Mouse (Mus musculus) G1E (cell line): ENCODE measurements around the gene Adcy3. TPM values are rescaled to one million over a fixed set of nuclear protein-coding genes. Genes with fewer than 3 reads are reported as not detected.

Experiments
- ATAC-seq: 2 replicates; pipeline ENCODE4 v1.8.0; 2016; ENCODE audit warnings: mild to moderate bottlenecking; ENCODE audit not compliant: insufficient number of reproducible peaks, poor library complexity, low FRiP score, severe bottlenecking; ENCODE audit errors: extremely low read depth
- DNase-seq: peaks from one replicate; pipeline ENCODE4 v3.0.0; 2012; ENCODE audit warnings: low spot score
- H3K27me3 ChIP-seq: 2 replicates; pipeline ENCODE4 v1.6.1; 2012; ENCODE audit warnings: mild to moderate bottlenecking, low read length, inconsistent platforms; ENCODE audit not compliant: insufficient read depth
- H3K36me3 ChIP-seq: replicated peaks from 2 replicates; pipeline ENCODE3; 2012; ENCODE audit warnings: mild to moderate bottlenecking, inconsistent platforms
- H3K4me1 ChIP-seq: 2 replicates; pipeline ENCODE4 v1.6.1; 2012; ENCODE audit warnings: low read depth, low read length, inconsistent platforms, mixed read lengths; ENCODE audit not compliant: insufficient read depth
- H3K4me3 ChIP-seq: 2 replicates; pipeline ENCODE4 v1.5.1; 2012; ENCODE audit warnings: low read depth, mild to moderate bottlenecking, inconsistent platforms, low read length, moderate library complexity, mixed read lengths
- H3K9me3 ChIP-seq: replicated peaks from 2 replicates; pipeline ENCODE4 v1.6.1; 2012; ENCODE audit warnings: inconsistent platforms
- CTCF ChIP-seq: IDR thresholded peaks from 2 replicates; pipeline ENCODE4 v1.5.1; 2012; ENCODE audit warnings: low read depth, low read length, inconsistent platforms, mixed read lengths
- GATA1 ChIP-seq: IDR thresholded peaks from 2 replicates; pipeline ENCODE4 v1.6.1; 2012; ENCODE audit warnings: borderline replicate concordance, low read length, inconsistent platforms, mixed read lengths
- GATA2 ChIP-seq: IDR thresholded peaks from 2 replicates; pipeline ENCODE4 v1.6.1; 2012; ENCODE audit warnings: low read depth, low read length, inconsistent platforms, borderline replicate concordance
- POLR2AphosphoS5 ChIP-seq: IDR thresholded peaks from 2 replicates; pipeline ENCODE4 v1.6.1; 2012; ENCODE audit warnings: low read depth, low read length, inconsistent platforms; ENCODE audit not compliant: insufficient replicate concordance
- TAL1 ChIP-seq: conservative IDR thresholded peaks from 2 replicates; pipeline ENCODE4 v1.6.1; 2012; ENCODE audit warnings: low read depth, low read length, inconsistent platforms, mixed read lengths
- polyA plus RNA-seq: library from polyadenylated mRNA; stranded (reverse); fragments of >175 nt; gene quantifications from 2 replicates; pipeline ENCODE4 v1.2.3, GENCODE M21; 2012
- total RNA-seq, 2 experiments: library from RNA; stranded (forward) in 1 of 2; stranded (reverse) in 1 of 2; fragments of 200-1000 nt in 1 of 2; fragments of >200 nt in 1 of 2; fragmentation: Nextera tagmentation in 1 of 2; gene quantifications; 2 replicates each; pipeline ENCODE4 v1.2.3; 2014 to 2017

Gene Adcy3
- total and polyA plus RNA-seq, 3 experiments = 0.05 TPM; not detected in 2

DNA sequence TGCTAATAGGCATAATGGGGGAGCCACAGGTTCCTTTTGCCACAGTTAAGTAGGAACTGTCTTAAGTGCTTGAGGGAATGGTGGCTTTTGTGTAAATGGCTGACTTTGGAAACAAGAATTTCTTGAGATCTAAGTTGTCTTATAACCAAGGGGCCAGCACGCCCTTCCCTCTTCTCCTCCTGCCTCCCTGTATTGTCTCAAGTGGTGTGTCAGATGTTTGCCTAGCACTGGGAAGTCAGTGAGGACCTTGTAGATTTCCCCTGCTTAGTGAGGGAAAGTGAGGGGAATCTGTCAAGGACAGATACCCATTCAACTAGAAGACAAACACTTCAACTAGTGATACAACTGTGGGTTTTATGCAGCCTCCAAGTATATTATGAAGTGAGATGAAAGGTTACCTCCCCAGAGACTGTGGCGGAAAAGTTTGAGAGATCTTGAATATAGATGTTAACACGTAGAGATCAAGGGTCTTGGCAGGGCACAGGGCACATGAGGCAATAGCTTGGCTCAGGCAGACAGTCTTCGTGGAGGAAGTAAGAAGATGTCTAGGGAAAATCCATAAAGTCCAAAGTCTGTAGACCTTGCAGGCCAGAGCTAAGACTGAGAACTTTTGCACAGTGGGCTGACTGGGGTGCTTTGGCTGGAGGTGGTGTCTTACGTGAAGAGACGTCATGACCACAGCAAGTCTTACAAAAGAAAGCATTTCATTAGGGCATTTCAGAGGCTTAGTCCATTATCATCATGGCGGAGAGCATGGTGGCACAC, 26.1 kb downstream of the Adcy3 start:
- TF ChIP-seq GATA2 (no peak), POLR2AphosphoS5 (no peak), GATA1 (no peak), TAL1 (no peak), CTCF (no peak)
- Histone ChIP-seq H3K4me1 (no peaks in the 10 kb centered on the region), H3K27me3 (no peaks in the 10 kb centered on the region), H3K9me3 (no peaks in the 10 kb centered on the region), H3K36me3 (no peaks in the 10 kb centered on the region), H3K4me3 (no peak overlapping the region)
- DNase-seq = no peak
- ATAC-seq = no peak

DNA sequence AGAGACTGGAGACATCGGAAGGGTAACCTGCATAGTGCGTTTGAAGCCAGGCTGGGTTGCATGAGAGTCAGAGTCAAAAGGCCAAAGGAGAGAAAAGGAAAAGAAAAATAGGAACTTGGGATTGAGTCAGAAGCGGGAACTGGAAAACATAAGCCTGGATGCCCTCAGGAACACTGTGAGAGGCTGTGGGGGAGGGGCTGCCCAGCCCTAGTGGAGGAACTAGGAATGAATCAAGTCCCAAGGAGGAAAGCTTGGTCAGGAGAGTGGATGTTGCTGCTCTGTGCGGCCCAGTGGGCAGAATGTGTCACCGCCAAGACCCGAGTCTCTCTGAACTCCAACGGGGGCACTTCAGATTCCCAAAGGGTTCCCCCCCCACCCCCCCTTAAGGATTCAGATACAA, 27.4 kb downstream of the Adcy3 start:
- no peaks in the 10 kb centered on the region for H3K4me1 ChIP-seq
- no peak for ATAC-seq
- H3K27me3 ChIP-seq = no peaks in the 10 kb centered on the region
- no peak for DNase-seq
- TF ChIP-seq POLR2AphosphoS5 (no peak), GATA2 (no peak), TAL1 (no peak), GATA1 (no peak), CTCF (no peak)
- no peaks in the 10 kb centered on the region for H3K9me3 ChIP-seq
- H3K4me3 ChIP-seq = no peak overlapping the region
- H3K36me3 ChIP-seq = no peaks in the 10 kb centered on the region

DNA sequence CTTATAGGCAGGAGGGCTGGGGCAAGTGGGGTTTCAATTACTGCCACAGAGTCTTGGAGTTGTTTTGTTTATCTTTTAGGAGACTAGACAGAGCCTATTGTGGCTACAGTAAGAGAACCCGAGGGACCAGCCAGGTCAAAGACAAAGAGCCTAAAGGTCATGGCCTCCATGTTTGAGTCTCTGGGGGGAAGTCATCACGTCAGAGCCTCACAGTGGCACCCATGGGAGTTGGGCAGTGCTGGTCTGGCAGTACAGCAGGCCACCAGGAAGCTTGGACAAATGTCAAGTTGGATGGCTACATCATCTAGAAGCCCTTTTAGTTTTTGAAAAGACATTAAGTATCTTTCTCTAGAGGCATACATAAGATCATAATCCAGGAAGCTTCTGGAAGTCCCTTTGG, 30.0 kb downstream of the Adcy3 start:
- Histone ChIP-seq H3K27me3 (no peaks in the 10 kb centered on the region), H3K9me3 (no peaks in the 10 kb centered on the region), H3K36me3 (no peaks in the 10 kb centered on the region), H3K4me1 (no peaks in the 10 kb centered on the region; the same call in 1 of the 2 replicates), H3K4me3 (no peak overlapping the region)
- ATAC-seq (no peak), DNase-seq (no peak)
- TF ChIP-seq CTCF (no peak), POLR2AphosphoS5 (no peak), GATA1 (no peak), GATA2 (no peak), TAL1 (no peak)

DNA sequence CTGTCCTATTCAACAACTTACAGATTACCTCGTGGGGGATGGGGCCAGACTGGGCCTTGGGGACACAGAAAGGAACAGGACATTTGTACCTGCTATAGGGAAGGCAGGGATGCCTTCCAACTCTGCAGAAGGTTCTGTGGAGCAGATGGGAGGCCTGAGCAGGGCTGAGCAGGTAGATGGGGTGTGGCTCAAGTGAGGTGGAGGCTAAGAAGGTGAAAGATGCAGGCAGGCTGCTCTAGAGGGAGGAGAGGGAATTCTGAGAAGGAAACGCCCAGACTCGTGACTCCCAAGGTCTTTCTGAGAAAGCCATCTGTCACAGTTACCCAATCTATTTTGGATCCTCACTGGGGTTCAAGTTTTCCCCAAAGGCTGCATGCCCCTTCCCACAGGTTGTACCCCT, 34.1 kb downstream of the Adcy3 start:
- Histone ChIP-seq H3K27me3 (0 out of 2 replicates have a peak, but pooled peaks cover under 1% of the 10 kb centered on the region), H3K4me3 (no peak overlapping the region), H3K4me1 (no peaks in the 10 kb centered on the region; the same call in 1 of the 2 replicates), H3K36me3 (no peaks in the 10 kb centered on the region), H3K9me3 (no peaks in the 10 kb centered on the region)
- no peak for TF ChIP-seq TAL1
- TF ChIP-seq CTCF = no peak
- TF ChIP-seq POLR2AphosphoS5 = no peak
- no peak for TF ChIP-seq GATA1
- no peak for TF ChIP-seq GATA2
- ATAC-seq = no peak
- no peak for DNase-seq

DNA sequence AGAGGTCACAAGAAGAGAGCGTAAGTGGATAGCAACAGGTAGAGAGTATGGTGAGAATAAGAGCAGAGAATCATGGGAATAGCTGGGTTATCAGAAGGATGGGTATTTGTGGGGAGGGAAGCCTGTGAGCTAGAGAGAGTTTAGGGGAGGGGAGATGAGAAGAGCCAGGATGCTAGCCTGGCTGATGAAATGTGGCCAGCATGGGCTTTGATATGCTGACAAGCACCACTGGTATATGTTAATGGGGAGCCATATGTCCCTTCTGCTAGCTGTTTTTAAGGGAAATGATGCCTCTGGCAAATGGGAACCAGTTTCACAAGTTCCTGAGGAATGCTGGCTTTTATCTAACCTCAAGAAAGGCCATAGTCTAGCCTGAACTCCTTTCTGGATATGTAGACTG, 36.2 kb downstream of the Adcy3 start:
- no peak overlapping the region for H3K4me3 ChIP-seq
- H3K36me3 ChIP-seq = no peaks in the 10 kb centered on the region
- H3K9me3 ChIP-seq = no peaks in the 10 kb centered on the region
- DNase-seq = no peak
- H3K27me3 ChIP-seq = 0 out of 2 replicates have a peak, but pooled peaks cover 2% of the 10 kb centered on the region
- H3K4me1 ChIP-seq = no peaks in the 10 kb centered on the region; the same call in 1 of the 2 replicates
- ATAC-seq = no peak
- no peak for TF ChIP-seq CTCF
- no peak for TF ChIP-seq POLR2AphosphoS5
- TF ChIP-seq GATA2 = no peak
- TF ChIP-seq TAL1 = no peak
- TF ChIP-seq GATA1 = no peak

DNA sequence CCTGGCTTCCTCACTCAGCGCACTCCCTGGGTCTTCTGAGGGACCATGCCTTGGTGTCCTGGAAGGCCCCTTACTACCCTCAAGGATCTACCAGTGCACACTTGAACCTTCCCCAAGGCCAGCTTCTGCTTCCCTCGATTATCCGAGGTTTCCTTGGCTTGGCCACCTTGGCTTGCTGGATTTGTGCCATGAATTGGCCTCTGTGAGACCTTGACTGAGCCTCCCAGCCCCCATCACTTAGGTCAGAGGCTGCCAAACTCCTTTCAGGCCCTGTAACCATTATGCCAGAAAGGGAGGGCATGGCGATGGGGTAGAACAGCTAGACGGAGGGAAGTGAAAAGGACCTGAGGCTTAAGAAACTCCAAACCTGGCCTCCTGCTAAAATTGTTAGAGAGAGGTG, 36.7 kb downstream of the Adcy3 start:
- Histone ChIP-seq H3K4me3 (no peak overlapping the region), H3K27me3 (0 out of 2 replicates have a peak, but pooled peaks cover 2% of the 10 kb centered on the region), H3K36me3 (no peaks in the 10 kb centered on the region), H3K4me1 (no peaks in the 10 kb centered on the region; the same call in 1 of the 2 replicates), H3K9me3 (no peaks in the 10 kb centered on the region)
- DNase-seq (no peak), ATAC-seq (no peak)
- no peak for TF ChIP-seq GATA1
- TF ChIP-seq GATA2 = no peak
- TF ChIP-seq POLR2AphosphoS5 = no peak
- no peak for TF ChIP-seq CTCF
- no peak for TF ChIP-seq TAL1
